Mouse (Mus musculus): ENCODE data around the gene Wipi2. TPM values are rescaled to one million over a fixed set of nuclear protein-coding genes. Genes with fewer than 3 reads are reported as not detected.

Gene Wipi2
- polyA plus RNA-seq, 1 experiment = 38.9 TPM

DNA sequence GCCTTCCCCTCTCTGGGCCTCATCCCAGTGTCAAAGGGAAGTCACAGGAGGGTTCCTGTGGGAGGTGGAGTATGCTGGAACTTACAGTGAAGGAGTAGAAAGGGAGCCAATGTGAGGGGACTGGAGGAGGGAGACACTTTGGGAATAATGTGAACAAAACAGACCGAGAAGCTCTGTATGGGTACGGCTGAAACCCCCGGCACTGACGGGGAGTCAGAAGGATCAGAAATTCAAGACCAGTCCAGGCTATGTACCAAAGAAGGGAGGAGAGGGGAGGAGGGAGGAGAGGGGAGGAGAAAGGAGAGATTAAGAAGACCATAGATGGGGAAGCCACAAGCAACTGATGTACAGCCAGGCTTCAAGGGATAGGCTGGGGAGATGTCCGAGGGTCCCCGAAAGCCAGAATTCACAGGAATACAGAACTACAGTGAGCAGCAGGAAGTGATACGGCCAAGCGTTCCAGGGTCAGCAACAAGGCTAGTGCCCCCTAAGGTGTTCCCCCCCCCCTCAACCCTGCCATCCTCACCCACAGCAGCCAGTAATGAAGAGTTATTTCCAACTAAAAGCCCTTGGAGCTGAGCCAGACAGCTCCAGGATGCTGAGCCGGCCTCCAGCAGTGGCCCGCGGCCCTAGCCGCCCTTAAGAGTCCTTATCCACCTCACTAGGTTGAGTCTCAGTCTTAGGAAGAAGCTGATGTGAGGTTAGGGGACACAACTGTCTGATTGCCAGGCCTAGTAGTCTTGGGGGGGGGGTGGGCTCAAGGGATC, 65.7 kb downstream of the Wipi2 start:
- H3K4me1 ChIP-seq (ENCODE audit: control insufficient read depth, insufficient read depth, insufficient read length, low read length) = no peaks in the 10 kb centered on the region
- TF ChIP-seq POLR2A (IDR thresholded peaks at IDR 0.05; ENCODE audit: low read depth, low read length) = no peak
- TF ChIP-seq CTCF (IDR thresholded peaks at IDR 0.05; ENCODE audit: extremely low read depth, insufficient read length, insufficient replicate concordance, low read depth, low read length) = no peak
- no peaks in the 10 kb centered on the region for H3K36me3 ChIP-seq (ENCODE audit: control insufficient read depth, insufficient read depth, low read length)
- WGBS = 70% methylated on average over 12 of the region's 12 CpGs
- H3K4me3 ChIP-seq (ENCODE audit: low read depth, low read length) = no peak overlapping the region
- no peak overlapping the region for H3K27ac ChIP-seq (ENCODE audit: insufficient read depth, low read depth, low read length)
- H3K27me3 ChIP-seq (ENCODE audit: control insufficient read depth, insufficient read depth, low read length) = no peaks in the 10 kb centered on the region

DNA sequence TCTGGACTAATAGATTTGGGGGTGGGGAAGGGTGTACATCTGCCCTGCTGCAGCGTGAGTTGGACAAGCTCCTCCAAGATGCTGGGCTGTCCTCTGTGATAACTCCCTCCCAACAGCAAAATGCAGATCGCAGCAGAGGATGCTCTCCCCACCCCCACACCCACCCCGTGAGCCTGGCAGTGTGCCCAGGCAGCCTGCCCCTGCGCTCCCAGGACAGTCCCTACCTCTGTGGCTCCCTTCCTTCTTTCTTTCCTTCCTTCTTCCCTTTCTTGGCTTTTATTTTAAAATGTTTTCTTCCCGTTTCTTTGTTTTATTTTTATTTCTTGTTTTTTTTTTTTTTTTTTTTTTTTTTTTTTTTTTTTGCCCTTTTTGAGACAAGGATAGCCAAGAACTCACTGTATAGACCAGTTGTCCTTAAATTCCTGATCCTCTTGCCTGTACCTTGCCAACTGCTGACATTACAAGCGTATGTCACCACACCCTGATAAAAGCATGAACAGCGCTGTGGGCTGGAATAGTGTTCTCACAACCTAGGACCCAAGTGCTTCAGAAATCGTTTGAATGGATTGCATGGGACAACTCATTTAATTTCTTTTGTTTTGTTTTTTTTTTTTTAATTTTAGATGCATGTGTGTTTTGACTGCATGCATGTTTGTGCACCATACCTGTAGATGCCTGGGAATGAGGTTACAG, 66.4 kb downstream of the Wipi2 start:
- H3K4me3 ChIP-seq (ENCODE audit: low read depth, low read length) = no peak overlapping the region
- TF ChIP-seq CTCF (IDR thresholded peaks at IDR 0.05; ENCODE audit: extremely low read depth, insufficient read length, insufficient replicate concordance, low read depth, low read length) = no peak
- no peak for TF ChIP-seq POLR2A (IDR thresholded peaks at IDR 0.05; ENCODE audit: low read depth, low read length)
- H3K27ac ChIP-seq (ENCODE audit: insufficient read depth, low read depth, low read length) = no peak overlapping the region
- no peaks in the 10 kb centered on the region for H3K27me3 ChIP-seq (ENCODE audit: control insufficient read depth, insufficient read depth, low read length)
- no peaks in the 10 kb centered on the region for H3K4me1 ChIP-seq (ENCODE audit: control insufficient read depth, insufficient read depth, insufficient read length, low read length)
- H3K36me3 ChIP-seq (ENCODE audit: control insufficient read depth, insufficient read depth, low read length) = no peaks in the 10 kb centered on the region
- 47% methylated on average over 8 of the region's 8 CpGs for WGBS

- no peak overlapping the region for H3K4me3 ChIP-seq (ENCODE audit: low read depth, low read length)
- no peaks in the 10 kb centered on the region for H3K4me1 ChIP-seq (ENCODE audit: control insufficient read depth, insufficient read depth, insufficient read length, low read length)
- TF ChIP-seq POLR2A (IDR thresholded peaks at IDR 0.05; ENCODE audit: low read depth, low read length) = no peak
- TF ChIP-seq CTCF (IDR thresholded peaks at IDR 0.05; ENCODE audit: extremely low read depth, insufficient read length, insufficient replicate concordance, low read depth, low read length) = no peak
- no peaks in the 10 kb centered on the region for H3K27me3 ChIP-seq (ENCODE audit: control insufficient read depth, insufficient read depth, low read length)
- WGBS = 13% methylated on average over 12 of the region's 12 CpGs
- H3K36me3 ChIP-seq (ENCODE audit: control insufficient read depth, insufficient read depth, low read length) = no peaks in the 10 kb centered on the region
- H3K27ac ChIP-seq (ENCODE audit: insufficient read depth, low read depth, low read length) = no peak overlapping the region
Measured at GRCm38 (mm10) chr5:142694627-142695340, 67.3 kb downstream of the Wipi2 start.

DNA sequence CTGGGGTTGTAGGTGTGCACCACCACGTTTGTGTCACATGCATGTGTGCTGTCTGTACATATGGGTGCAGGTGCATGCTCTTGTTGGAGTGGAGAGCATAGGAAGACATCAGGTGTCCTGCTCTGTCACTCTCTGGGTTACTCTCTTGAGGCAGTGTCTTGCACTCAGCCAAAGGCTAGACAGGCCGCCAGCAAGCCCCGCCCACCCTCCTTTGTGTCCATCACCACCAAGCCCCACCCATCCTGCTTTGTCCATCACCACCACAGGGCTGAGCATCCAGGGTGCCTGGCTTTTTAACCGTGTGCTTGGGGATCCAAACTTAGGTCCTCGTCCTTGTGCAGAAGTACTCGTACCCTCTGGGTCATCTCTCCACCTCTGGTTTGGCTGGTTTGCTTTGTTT, 68.8 kb downstream of the Wipi2 start:
- no peaks in the 10 kb centered on the region for H3K36me3 ChIP-seq (ENCODE audit: control insufficient read depth, insufficient read depth, low read length)
- H3K27ac ChIP-seq (ENCODE audit: insufficient read depth, low read depth, low read length) = no peak overlapping the region
- H3K27me3 ChIP-seq (ENCODE audit: control insufficient read depth, insufficient read depth, low read length) = 0 out of 2 replicates have a peak, but pooled peaks cover 2% of the 10 kb centered on the region
- WGBS = 30% methylated on average over 6 of the region's 6 CpGs
- H3K4me1 ChIP-seq (ENCODE audit: control insufficient read depth, insufficient read depth, insufficient read length, low read length) = no peaks in the 10 kb centered on the region
- H3K4me3 ChIP-seq (ENCODE audit: low read depth, low read length) = no peak overlapping the region
- no peak for TF ChIP-seq CTCF (IDR thresholded peaks at IDR 0.05; ENCODE audit: extremely low read depth, insufficient read length, insufficient replicate concordance, low read depth, low read length)
- TF ChIP-seq POLR2A (IDR thresholded peaks at IDR 0.05; ENCODE audit: low read depth, low read length) = no peak

DNA sequence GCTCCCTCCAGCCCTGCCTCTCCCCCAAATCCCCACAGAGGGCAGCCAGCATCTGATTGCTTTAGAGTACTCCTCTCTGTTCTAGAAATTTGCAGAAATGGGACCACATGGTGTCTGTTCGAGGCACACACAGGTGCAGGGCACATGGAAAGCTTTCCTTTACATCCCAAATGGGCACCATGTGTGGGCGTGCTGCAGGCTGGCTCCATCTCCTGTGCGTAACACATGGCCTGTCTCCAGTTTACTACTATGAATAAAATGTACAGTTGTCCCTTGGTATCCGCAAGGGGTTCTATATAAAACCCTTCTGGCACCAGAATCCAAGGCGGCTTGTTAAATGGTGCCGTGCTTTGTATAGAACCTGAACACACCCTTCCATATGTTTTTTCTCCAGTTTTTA, 69.4 kb downstream of the Wipi2 start:
- H3K36me3 ChIP-seq (ENCODE audit: control insufficient read depth, insufficient read depth, low read length) = no peaks in the 10 kb centered on the region
- TF ChIP-seq CTCF (IDR thresholded peaks at IDR 0.05; ENCODE audit: extremely low read depth, insufficient read length, insufficient replicate concordance, low read depth, low read length) (no peak), POLR2A (IDR thresholded peaks at IDR 0.05; ENCODE audit: low read depth, low read length) (no peak)
- H3K4me1 ChIP-seq (ENCODE audit: control insufficient read depth, insufficient read depth, insufficient read length, low read length) = peaks cover 4% of the 10 kb centered on the region; the same call in 1 of the 2 replicates
- H3K27ac ChIP-seq (ENCODE audit: insufficient read depth, low read depth, low read length) = no peak overlapping the region
- no peak overlapping the region for H3K4me3 ChIP-seq (ENCODE audit: low read depth, low read length)
- peaks cover 7% of the 10 kb centered on the region; the same call in 1 of the 2 replicates for H3K27me3 ChIP-seq (ENCODE audit: control insufficient read depth, insufficient read depth, low read length)
- 88% methylated on average over 6 of the region's 6 CpGs for WGBS

DNA sequence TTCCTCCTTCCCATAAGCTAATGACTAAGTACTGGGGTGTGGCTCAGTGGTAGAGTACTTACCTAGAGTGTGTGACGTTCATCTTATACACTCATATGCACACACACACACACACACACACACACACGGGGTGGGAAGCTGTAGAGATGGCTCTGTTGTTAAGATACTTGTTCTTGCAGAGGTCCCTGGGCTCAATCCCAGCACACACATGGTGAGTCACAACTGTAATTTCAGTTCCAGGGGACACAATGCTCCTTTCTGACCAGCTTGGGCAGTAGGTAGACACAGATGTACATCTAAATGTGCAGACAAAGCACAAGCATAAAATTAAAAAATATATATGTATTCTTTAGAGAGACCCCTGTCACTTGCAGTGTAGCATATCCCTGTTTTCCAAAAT, 70.2 kb downstream of the Wipi2 start:
- Histone ChIP-seq H3K4me3 (ENCODE audit: low read depth, low read length) (no peak overlapping the region), H3K36me3 (ENCODE audit: control insufficient read depth, insufficient read depth, low read length) (no peaks in the 10 kb centered on the region), H3K27ac (ENCODE audit: insufficient read depth, low read depth, low read length) (no peak overlapping the region), H3K4me1 (ENCODE audit: control insufficient read depth, insufficient read depth, insufficient read length, low read length) (peaks cover 10% of the 10 kb centered on the region), H3K27me3 (ENCODE audit: control insufficient read depth, insufficient read depth, low read length) (peaks cover 15% of the 10 kb centered on the region; the same call in 1 of the 2 replicates)
- TF ChIP-seq CTCF (IDR thresholded peaks at IDR 0.05; ENCODE audit: extremely low read depth, insufficient read length, insufficient replicate concordance, low read depth, low read length) (no peak), POLR2A (IDR thresholded peaks at IDR 0.05; ENCODE audit: low read depth, low read length) (no peak)
- 33% methylated on average over 2 of the region's 2 CpGs for WGBS

Data from small intestine, adult 2 months (tissue).